Mouse (Mus musculus) limb, embryonic 12.5 days (tissue): ENCODE results near the gene Gm20388. TPM values are rescaled to one million over a fixed set of nuclear protein-coding genes. Genes with fewer than 3 reads are reported as not detected.

Experiments
- ATAC-seq: fragments of 200-750 bp; cut with Nextera tagmentation; 2 replicates; pipeline ENCODE4 v1.8.0; 2017; ENCODE audit warnings: low read depth, moderate TSS enrichment; ENCODE audit not compliant: insufficient number of reproducible peaks, insufficient read depth, low FRiP score, low TSS enrichment
- H3K27ac ChIP-seq: fragments of 300-500 bp; sonication (generic); 2 replicates; pipeline ENCODE4 v1.5.1; 2016; ENCODE audit warnings: mild to moderate bottlenecking, moderate library complexity
- H3K27me3 ChIP-seq: fragments of 300-500 bp; sonication (generic); 2 replicates; pipeline ENCODE4 v1.6.1; 2016; ENCODE audit warnings: mild to moderate bottlenecking, moderate library complexity
- H3K36me3 ChIP-seq: fragments of 300-500 bp; sonication (generic); 2 replicates; pipeline ENCODE4 v1.6.1; 2016; ENCODE audit warnings: mild to moderate bottlenecking, moderate library complexity
- H3K4me1 ChIP-seq: fragments of 300-500 bp; sonication (generic); replicated peaks from 2 replicates; pipeline ENCODE4 v1.6.1; 2016
- H3K4me2 ChIP-seq: fragments of 300-500 bp; sonication (generic); 2 replicates; pipeline ENCODE4 v1.6.1; 2016; ENCODE audit warnings: mild to moderate bottlenecking, moderate library complexity
- H3K4me3 ChIP-seq: fragments of 300-500 bp; sonication (generic); replicated peaks from 2 replicates; pipeline ENCODE4 v1.5.1; 2016; ENCODE audit warnings: mild to moderate bottlenecking
- H3K9ac ChIP-seq: fragments of 300-500 bp; sonication (generic); replicated peaks from 2 replicates; pipeline ENCODE4 v1.6.1; 2016; ENCODE audit warnings: mild to moderate bottlenecking, moderate library complexity
- H3K9me3 ChIP-seq: fragments of 300-500 bp; sonication (generic); 2 replicates; pipeline ENCODE4 v1.6.1; 2016; ENCODE audit warnings: mild to moderate bottlenecking, moderate library complexity
- WGBS: fragments of 180-500 bp; shearing (Covaris S2); methylation state at CpG from one replicate; pipeline ENCODE4 v1.1.7; 2016; 5-methylcytosine and 5-hydroxymethylcytosine counted together
- polyA plus RNA-seq: library from polyadenylated mRNA; unstranded; fragments of >200 nt; fragmentation: Nextera tagmentation; extraction: Ambion mirVana; gene quantifications from 2 replicates; pipeline ENCODE4 v1.2.1, GENCODE M21; 2016

The Gm20388 gene
- polyA plus RNA-seq, 1 experiment from 2014 or later: not detected

DNA sequence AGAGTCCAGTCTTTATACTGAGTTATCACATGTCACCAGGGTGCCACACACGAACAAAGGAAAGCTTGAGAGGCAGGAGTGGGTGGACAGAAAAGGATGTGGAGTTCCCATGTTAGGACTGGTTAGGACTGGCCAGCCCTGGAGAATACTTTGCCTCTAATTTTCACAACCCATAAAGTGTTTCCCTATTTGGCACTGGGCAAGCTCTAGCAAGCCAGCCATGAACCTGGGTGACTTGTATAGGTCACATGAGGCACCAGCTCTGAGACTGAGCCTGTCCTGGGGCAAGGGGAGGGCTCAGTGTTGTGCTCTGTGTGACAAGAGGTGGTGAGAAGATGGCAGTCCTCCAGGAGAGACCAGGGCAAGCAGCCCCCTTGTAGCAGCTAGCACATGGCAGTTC, 4437.4 kb downstream of the Gm20388 start:
- Histone ChIP-seq H3K9ac (no peak overlapping the region), H3K9me3 (no peaks in the 10 kb centered on the region), H3K27ac (no peak overlapping the region), H3K4me1 (peaks cover 11% of the 10 kb centered on the region), H3K27me3 (no peaks in the 10 kb centered on the region), H3K36me3 (peaks cover 22% of the 10 kb centered on the region), H3K4me2 (no peak overlapping the region), H3K4me3 (no peak overlapping the region)
- ATAC-seq: no peak
- 54% methylated on average over 1 of the region's 1 CpGs for WGBS

DNA sequence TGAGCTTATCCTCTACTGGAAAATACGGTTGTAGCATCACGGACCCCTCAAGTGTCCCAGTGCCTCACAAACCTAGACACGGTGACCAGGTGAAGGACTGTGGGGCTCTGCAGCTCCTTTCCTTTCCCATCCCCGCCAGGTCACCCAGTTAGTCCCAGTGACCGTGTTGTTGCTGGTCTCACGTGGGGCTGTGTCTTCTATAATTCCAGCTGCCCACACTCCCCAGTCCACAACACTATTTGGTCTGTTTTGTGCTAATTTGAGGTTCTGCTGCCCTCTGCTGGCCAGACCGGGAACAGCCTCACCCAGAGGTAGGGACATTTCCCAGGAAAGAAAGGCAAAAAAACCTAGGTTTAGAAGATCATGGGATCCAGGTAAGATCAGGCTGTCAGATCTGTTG, 4439.0 kb downstream of the Gm20388 start:
- Histone ChIP-seq H3K4me2 (no peak overlapping the region), H3K27ac (no peak overlapping the region), H3K4me1 (peaks cover 11% of the 10 kb centered on the region), H3K9me3 (no peaks in the 10 kb centered on the region), H3K36me3 (peaks cover 6% of the 10 kb centered on the region), H3K4me3 (no peak overlapping the region), H3K9ac (no peak overlapping the region), H3K27me3 (no peaks in the 10 kb centered on the region)
- WGBS: 42% methylated on average over 7 of the region's 7 CpGs
- ATAC-seq: no peak

DNA sequence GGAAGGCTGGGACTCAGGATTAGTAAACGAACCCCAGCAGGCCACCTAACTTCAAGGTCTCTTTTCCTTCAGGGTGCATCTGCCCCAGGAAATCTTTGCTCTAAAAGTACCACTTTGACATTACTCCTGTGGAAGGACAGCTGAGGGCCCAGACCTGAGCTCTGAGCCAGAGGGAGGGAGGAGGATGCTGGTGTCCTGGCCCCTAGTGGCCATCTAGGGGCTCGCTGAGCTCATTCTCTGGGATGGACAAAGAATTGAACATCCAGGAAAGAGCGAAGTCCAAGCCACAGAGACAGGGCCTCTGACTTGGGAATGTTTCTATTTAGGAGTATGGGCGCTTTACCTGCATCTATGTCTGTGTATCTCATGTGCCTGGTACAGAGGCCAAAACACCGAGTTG, 4441.0 kb downstream of the Gm20388 start:
- Histone ChIP-seq H3K27ac (no peak overlapping the region), H3K9ac (no peak overlapping the region), H3K4me1 (peaks cover 7% of the 10 kb centered on the region), H3K4me2 (no peak overlapping the region), H3K27me3 (no peaks in the 10 kb centered on the region), H3K9me3 (no peaks in the 10 kb centered on the region), H3K4me3 (no peak overlapping the region), H3K36me3 (no peaks in the 10 kb centered on the region)
- 63% methylated on average over 5 of the region's 5 CpGs for WGBS
- no peak for ATAC-seq

DNA sequence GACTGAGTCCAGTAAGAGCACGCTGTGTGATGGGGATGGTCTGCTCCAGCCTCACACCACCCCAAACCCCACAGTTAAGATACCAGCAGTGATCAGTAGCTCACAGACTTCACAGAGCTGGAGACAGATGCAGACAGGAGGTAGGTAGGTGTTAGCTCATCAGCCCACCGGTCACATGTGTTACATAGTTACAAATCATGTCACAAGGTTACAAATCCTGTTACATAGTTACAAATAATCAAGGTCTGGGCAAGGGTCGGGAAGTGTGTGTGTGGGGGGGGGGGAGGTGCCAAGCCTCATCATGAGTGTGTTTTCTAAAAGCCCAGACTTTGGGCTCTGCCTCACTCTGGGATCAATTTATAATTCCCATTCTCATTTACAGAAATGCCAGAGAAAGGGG, 4450.3 kb downstream of the Gm20388 start:
- no peak overlapping the region for H3K27ac ChIP-seq
- H3K9ac ChIP-seq: no peak overlapping the region
- H3K4me3 ChIP-seq: no peak overlapping the region
- no peaks in the 10 kb centered on the region for H3K36me3 ChIP-seq
- no peaks in the 10 kb centered on the region for H3K27me3 ChIP-seq
- H3K4me2 ChIP-seq: no peak overlapping the region
- 78% methylated on average over 3 of the region's 3 CpGs for WGBS
- H3K4me1 ChIP-seq: no peaks in the 10 kb centered on the region
- H3K9me3 ChIP-seq: peaks cover 3% of the 10 kb centered on the region; the same call in 1 of the 2 replicates
- no peak for ATAC-seq

DNA sequence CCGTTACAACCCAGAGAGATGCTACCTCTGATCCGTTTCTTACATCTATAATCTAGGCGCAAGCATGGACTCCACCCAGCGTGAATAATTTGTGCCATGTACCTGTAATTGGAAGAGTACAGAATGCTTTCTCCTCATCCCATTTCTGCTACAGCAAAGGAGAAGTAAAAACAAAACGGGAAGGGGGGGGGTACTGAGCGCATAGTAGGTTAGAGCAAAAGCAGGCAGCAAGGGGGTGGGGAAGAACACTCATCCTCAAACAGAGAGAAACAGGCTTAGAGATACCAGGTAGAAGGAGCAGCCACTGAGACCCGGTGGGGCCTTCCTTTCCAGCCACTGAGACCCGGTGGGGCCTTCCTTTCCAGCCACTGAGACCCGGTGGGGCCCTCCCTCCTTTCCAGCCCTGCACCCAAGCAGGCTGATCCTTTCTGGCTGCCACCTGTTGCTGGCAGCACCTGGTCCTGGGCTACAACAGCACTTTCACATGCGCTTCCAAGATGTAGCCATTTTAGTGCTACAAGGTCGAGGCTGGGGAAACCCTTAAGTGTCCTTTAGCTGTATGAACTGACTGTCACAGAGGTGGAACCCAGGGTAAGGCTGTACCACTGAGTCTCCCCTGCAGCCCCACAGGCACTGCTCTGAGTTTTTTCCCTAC, 4451.3 kb downstream of the Gm20388 start:
- no peak overlapping the region for H3K4me3 ChIP-seq
- no peak overlapping the region for H3K27ac ChIP-seq
- H3K9ac ChIP-seq: no peak overlapping the region
- no peaks in the 10 kb centered on the region for H3K4me1 ChIP-seq
- no peak for ATAC-seq
- H3K9me3 ChIP-seq: peaks cover 3% of the 10 kb centered on the region; the same call in 1 of the 2 replicates
- H3K27me3 ChIP-seq: no peaks in the 10 kb centered on the region
- WGBS: 78% methylated on average over 11 of the region's 11 CpGs
- no peak overlapping the region for H3K4me2 ChIP-seq
- H3K36me3 ChIP-seq: no peaks in the 10 kb centered on the region

DNA sequence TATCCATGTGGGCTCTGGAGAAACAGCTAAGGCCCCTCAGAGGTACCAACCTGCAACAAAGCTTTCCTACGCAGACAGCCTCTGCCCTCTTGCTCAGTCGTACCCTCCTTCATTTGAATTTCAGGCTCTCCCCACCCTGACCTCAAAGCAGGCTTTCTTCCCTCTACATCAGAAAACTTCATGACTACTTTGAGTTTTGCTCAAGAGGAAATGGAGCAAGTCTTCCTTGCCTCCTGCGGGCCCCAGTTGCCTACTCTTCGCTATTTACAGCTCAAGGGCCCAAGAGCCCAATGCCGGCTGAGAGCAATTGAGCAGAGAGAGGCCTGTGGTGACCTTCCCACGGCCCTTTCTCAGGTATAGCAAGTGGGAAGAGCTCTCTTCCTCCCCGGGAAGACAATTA, 4451.9 kb downstream of the Gm20388 start:
- peaks cover 3% of the 10 kb centered on the region; the same call in 1 of the 2 replicates for H3K9me3 ChIP-seq
- no peak for ATAC-seq
- 78% methylated on average over 7 of the region's 7 CpGs for WGBS

DNA sequence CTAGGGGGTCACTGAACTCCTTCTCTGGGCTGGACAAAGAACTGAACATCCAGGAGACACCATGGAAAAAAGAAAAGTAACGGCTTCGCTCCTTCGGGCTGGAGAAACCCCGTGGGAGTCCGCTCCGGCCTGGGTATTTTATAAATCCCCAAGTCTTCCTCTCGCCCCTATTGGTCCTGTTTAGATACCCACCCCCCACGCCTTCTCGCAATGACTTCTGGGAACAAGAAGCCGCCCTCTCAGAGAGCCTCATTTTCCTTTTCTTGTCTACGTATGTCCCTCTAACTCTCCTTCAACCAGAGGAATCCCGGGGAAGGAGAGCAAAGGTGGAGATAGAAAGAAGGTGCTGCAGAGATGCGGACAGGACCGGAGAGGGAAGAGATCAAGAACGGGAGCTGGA, 4452.7 kb downstream of the Gm20388 start:
- peaks cover 3% of the 10 kb centered on the region; the same call in 1 of the 2 replicates for H3K9me3 ChIP-seq
- ATAC-seq: no peak
- H3K27ac ChIP-seq: no peak overlapping the region
- H3K36me3 ChIP-seq: no peaks in the 10 kb centered on the region
- WGBS: 93% methylated on average over 15 of the region's 15 CpGs
- H3K4me3 ChIP-seq: no peak overlapping the region
- H3K27me3 ChIP-seq: no peaks in the 10 kb centered on the region
- H3K9ac ChIP-seq: no peak overlapping the region
- H3K4me1 ChIP-seq: no peaks in the 10 kb centered on the region
- H3K4me2 ChIP-seq: no peak overlapping the region

More for the DNA sequence above, 4451.9 kb downstream of the Gm20388 start:
- H3K4me1 ChIP-seq: no peaks in the 10 kb centered on the region
- no peaks in the 10 kb centered on the region for H3K36me3 ChIP-seq
- no peak overlapping the region for H3K9ac ChIP-seq
- no peaks in the 10 kb centered on the region for H3K27me3 ChIP-seq
- H3K4me3 ChIP-seq: no peak overlapping the region
- no peak overlapping the region for H3K4me2 ChIP-seq
- no peak overlapping the region for H3K27ac ChIP-seq

DNA sequence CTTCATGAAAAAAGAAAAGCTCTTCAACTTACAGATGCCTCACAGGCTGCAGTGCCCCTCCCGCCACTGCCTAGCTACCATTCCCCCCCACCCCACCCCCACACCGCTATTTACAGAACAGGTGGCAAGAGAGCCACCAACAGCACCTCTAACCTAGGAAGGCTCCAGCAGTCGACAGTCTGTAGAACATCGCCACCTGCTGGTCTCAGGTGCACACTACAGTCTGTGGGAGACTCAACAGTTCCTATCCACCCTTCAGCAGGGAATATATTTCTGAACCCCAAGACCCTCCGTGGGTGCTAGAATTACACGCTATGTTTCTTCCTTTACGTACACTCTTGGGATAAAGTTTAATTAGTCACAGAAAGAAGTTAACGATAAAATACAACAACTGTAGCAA, 4457.6 kb downstream of the Gm20388 start:
- no peak overlapping the region for H3K27ac ChIP-seq
- no peaks in the 10 kb centered on the region for H3K9me3 ChIP-seq
- no peaks in the 10 kb centered on the region for H3K4me1 ChIP-seq
- no peak for ATAC-seq
- no peaks in the 10 kb centered on the region for H3K36me3 ChIP-seq
- no peak overlapping the region for H3K9ac ChIP-seq
- WGBS: 20% methylated on average over 8 of the region's 8 CpGs
- H3K4me3 ChIP-seq: no peak overlapping the region
- H3K27me3 ChIP-seq: no peaks in the 10 kb centered on the region
- H3K4me2 ChIP-seq: no peak overlapping the region

DNA sequence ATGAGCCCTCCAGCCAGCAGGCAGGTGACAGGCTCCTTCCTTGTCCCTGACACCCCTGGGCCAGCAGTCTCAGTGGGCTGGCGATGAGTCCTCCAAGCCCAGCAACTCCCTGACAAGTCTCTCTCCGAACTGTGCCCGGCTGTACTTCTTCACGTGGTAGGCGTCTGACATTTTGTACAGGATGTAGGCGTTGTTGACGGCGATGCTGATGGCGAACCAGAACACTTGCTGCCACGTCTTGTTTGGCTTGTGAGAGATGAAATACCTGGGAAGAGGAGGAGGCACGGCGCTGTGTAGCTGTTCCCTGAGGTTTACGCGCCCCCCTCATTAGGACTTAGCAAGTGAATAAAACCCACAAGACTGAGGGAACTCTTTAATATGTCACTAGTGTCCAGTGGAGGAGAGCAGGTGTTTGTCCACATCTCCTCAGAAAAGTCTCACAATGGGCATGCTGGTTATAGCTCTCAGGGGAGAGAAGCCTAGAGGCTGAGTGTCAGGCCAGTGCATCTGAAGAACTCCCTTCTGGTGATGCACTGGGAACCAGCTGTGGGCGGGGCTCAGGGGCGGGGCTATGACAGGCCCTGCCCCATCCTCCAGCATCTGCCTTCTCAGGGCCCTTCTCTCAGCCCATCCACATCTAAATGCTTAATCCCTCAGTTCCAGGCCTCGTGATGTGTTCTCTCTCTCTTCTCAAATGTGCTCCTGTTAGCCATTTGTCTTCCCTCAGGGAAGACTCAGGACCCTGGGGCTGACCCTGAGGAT, 4460.0 kb downstream of the Gm20388 start:
- Histone ChIP-seq H3K27me3 (no peaks in the 10 kb centered on the region), H3K9me3 (no peaks in the 10 kb centered on the region), H3K4me2 (no peak overlapping the region), H3K36me3 (no peaks in the 10 kb centered on the region), H3K4me3 (no peak overlapping the region), H3K9ac (no peak overlapping the region), H3K4me1 (no peaks in the 10 kb centered on the region), H3K27ac (no peak overlapping the region)
- no peak for ATAC-seq
- WGBS: 78% methylated on average over 17 of the region's 17 CpGs

DNA sequence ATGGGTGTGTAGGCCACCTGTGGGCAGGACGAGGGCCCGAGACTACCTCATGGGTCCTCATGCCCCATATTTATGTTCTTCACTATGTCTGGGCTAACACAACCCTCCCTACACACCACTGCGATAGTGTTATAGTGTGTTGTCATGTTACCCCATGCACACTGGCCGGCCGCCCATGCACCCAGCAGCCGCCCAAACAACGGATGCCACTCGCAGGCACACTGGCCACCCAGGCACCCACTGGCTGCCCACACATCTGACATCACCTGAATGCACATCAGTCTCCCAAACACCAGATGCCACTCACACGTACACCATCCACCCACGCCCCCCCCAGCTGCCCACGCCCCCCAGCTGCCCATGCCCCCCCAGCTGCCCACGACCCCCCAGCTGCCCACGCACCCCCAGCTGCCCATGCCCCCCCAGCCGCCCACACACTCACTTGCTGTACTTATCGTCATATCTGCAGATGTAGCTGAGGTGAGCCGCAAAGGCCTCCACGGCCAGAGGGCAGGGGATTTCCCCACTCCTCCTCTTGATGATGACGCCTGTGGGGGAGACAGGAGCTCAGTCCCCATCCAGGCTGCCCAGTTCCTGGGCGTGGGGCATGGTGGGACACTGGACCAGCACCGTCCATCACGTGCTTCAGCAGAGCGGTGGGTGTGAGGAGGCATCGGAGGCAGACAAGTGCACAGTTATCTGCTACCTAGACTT, 4460.9 kb downstream of the Gm20388 start:
- Histone ChIP-seq H3K9me3 (no peaks in the 10 kb centered on the region), H3K9ac (no peak overlapping the region), H3K4me2 (no peak overlapping the region), H3K27ac (no peak overlapping the region), H3K4me3 (no peak overlapping the region), H3K36me3 (no peaks in the 10 kb centered on the region), H3K27me3 (no peaks in the 10 kb centered on the region), H3K4me1 (no peaks in the 10 kb centered on the region)
- no peak for ATAC-seq
- 88% methylated on average over 23 of the region's 23 CpGs for WGBS

DNA sequence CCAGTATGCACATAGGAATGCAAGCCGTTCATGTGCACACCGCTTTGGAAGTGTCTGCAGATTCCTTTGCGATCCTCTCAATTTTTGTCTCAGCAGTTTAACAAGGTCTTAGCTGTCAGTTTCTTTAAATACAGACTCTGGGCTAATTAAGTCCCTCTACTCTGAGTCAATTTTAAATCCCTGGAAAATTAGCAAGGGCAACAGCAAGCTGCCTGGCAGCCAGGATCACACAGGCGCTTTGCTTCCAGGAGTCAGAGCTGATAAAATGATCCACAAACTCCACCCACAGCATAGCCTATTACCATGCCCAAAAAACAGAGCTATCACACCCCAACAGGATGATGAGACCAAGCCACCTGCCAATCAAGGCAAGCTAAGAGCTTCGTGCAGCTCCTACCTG, 4463.1 kb downstream of the Gm20388 start:
- no peaks in the 10 kb centered on the region for H3K36me3 ChIP-seq
- no peaks in the 10 kb centered on the region for H3K4me1 ChIP-seq
- no peak overlapping the region for H3K4me2 ChIP-seq
- H3K4me3 ChIP-seq: no peak overlapping the region
- no peaks in the 10 kb centered on the region for H3K9me3 ChIP-seq
- WGBS: 86% methylated on average over 5 of the region's 5 CpGs
- H3K27ac ChIP-seq: no peak overlapping the region
- H3K9ac ChIP-seq: no peak overlapping the region
- H3K27me3 ChIP-seq: no peaks in the 10 kb centered on the region
- ATAC-seq: no peak
